Mouse (Mus musculus) urinary bladder, adult 2 months (tissue): Measurements from ENCODE around the gene Amdhd2. TPM values are rescaled to one million over a fixed set of nuclear protein-coding genes. Genes with fewer than 3 reads are reported as not detected.

Experiments
- DNase-seq: peaks from one replicate; pipeline ENCODE4 v3.0.0; 2022; ENCODE audit warnings: low spot score
- polyA plus RNA-seq: library from polyadenylated mRNA; depleted of rRNA; stranded (reverse); fragments of >200 nt; gene quantifications from 2 replicates; pipeline ENCODE4 v1.2.3, GENCODE M21; 2012; rRNA removed

Amdhd2 gene
- polyA plus RNA-seq: 24.7 and 29.2 TPM in 2 replicates

DNA sequence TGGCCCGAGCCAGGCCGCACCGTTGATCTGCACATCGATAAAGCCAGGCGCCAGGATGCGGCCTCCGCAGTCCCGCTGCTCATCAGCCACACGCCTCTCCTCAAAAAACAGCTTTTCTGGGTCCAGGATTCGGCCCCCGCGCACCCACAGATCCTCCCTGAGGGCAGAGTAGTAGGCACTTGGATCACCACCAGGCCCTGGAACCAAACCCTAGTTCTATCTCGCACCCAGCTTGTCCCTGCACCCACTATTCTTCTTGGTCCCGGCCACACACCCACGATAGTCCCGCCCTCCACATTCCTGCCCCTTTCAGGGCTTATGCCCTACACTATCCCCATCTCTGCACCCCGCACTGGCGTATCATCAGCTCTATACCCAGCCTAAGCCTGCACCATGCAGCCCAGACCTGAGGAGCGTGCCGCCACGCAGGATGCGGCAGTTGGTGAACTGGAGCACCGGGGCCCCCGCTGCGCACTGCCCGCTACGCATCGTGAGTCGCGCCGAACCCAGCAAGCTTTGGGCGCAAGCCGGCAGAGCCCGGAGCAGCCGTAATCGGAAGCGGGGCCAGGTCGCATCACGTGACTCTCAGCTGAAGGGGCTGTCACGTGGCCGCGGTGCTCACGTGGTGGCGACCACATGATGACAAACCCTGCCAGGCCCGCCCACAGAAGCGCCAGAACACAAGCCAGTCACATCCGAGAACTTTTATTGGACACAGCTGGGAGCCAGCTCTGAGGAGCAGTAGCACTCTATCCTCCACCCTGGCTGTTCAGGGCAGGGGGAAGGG lies at the start of gene Amdhd2:
Gene Amdhd2 (minus strand): TSS at position 591 of the 787 bp plus-strand sequence.
- DNase-seq: peak; percentile 97

DNA sequence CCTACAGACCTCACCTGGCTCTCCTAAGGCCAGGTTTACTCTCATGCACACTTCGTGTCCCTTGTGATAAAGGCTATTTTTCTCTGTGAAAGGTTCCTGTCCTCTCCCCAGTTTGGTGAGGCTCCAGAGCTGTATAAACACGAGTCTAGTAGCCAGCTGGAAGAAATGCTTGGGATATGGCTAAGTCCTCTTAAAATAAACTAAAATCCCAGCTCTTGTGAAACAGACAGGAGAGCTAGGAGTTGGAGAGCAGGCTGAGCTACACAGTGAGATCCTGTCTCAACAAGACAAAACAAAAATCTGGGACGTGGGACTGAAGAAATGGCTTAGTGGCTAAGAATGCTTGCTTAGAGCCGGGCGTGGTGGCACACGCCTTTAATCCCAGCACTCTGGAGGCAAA lies 49.6 kb upstream of the Amdhd2 start:
- DNase-seq: no peak

DNA sequence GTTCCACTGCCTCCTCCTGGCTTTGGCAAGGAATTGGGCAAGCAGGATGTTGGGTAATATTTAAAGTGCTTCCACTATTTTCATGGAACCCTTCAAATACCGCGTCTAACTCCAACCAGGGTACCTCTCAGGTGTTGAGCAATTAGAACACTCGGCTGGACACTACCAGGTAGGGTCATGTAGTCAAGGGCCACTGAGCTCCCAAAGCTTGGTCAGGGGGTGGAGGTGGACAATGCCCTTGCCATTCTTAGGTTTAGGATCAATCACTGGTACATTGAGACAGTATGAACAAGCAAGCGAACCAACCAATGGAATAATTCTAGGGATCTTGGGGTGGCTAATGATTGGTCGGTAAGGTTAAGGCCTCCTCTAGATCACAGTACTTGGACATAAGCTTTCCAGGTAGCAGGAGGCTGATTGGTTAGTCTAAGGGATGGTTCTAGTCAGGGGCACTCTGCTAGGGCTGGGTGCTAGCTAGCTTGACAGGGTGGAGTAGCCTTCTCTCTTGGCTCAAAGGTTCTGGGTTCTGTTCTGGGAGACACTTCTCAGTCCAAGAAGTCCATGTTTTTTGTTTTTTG lies 49.0 kb upstream of the Amdhd2 start:
- DNase-seq: no peak

DNA sequence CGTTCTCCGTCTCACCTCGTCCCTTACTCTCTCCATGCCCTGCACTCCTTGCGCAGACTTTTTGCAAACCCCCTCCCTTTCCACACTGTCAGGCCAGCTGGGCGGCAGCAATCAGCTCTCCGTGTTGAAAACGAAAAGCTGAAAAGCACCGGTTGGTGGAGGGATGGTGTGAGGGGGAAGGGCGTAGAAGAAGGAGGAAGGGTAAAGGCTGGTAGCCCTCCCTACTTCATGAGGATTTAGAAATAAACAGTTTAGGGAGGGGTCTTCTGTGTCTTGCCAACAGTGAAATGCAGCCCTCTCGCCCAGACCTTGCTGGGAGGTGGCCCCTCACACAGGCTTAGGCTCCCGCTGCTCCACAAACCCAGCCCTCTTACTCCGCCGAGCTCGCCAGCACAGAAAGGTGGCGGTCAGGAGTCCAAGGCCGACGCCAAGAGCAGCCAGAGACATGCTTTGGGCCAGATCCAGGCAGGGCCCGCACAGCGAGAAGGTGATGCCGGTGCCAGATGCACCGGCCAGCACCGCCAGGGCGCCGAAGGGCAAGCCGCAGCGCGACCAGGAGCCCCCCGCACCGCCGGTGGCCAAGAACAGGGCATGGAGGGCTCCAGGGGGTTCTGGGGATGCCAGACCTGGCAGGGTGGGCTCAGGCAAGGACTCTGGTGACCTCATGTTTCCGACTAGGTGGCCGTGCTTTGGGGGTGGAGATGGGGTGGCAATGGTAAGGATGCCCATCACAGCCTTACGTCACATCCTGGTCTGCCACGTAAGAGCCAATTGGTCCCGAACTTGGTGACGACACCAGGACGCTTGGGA lies 48.3 kb upstream of the Amdhd2 start:
- DNase-seq: no peak

DNA sequence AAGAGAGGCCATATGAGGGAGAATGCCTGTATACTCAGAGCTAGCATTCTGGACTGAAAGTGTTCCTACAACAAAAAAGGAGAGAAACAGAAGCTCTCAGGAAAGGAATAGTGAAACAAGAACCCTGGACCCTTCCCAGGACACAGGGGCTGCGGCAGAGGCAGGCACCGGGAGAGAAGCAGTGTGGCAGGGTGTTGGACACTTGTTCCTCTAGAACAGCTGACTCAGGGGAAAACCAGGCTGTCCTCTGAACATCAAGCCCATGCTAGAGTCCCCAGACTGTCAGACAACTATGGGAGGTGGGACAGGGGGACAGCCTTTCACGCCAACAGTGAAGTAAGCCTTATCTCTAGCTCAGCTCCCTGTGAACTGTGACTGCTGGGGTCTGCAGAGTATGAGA lies 47.0 kb upstream of the Amdhd2 start:
- no peak for DNase-seq

DNA sequence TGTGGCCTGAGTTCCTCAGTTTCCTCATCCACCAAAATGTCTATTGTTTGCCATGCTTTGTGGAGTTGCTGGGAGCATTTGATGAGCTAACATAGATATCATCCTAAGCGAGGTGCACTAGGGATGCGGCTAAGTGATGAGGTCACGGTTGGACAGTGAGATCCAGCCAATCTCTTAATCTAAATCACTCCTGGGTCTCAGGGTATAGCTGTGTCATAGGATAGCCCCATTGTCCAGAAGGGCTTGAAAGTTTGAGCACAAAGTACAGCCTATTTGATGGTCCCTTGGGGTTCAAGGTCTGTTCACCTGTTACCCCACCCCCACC lies 46.3 kb upstream of the Amdhd2 start:
- DNase-seq: no peak

DNA sequence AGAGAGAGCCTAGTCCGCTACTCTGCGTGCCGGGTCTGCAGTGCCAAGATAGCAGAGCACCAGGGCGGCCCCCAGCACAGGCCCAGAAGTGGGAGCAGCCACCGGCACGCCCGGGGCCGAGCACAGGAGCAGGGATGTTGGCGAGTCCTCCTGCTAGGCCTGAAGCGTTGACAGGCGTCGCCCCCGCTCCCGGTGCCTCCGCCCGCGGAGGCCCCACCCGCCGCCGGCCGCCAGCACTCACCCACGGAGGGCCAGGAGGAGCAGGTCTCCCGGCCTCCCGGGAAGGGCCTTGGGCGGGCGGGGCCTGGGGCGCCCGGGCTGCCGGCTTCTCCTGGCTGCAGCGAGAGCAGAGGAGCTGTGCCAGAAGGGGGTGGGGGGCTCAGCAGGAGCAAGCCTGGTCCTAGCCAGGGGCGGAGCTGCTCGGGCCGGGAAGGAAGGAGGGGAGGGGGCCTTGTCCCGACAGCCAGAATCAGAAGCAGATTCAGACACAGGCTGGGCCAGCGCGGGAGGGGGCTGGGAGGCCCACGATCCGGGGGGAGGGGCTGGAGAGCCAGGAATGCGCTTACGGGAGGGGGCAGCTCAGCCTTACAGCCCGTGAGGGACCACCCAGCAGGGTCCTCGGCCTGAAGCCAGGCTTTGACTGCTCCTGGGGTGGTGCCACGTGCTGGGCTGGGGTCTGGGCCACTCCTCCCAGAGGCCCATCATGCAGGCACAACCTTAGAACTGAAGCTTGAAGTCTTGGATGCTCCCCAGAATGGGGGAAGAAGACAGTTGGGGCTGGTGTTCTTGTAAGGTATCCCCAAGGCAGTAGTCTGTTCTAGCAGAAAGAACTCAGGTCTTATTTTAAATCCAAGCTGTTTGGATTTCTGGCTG lies 45.7 kb upstream of the Amdhd2 start, which contains the start of gene Ntn3:
Gene Ntn3 (minus strand): TSS at position 489 of the 873 bp plus-strand sequence.
- DNase-seq: peak; percentile 43

DNA sequence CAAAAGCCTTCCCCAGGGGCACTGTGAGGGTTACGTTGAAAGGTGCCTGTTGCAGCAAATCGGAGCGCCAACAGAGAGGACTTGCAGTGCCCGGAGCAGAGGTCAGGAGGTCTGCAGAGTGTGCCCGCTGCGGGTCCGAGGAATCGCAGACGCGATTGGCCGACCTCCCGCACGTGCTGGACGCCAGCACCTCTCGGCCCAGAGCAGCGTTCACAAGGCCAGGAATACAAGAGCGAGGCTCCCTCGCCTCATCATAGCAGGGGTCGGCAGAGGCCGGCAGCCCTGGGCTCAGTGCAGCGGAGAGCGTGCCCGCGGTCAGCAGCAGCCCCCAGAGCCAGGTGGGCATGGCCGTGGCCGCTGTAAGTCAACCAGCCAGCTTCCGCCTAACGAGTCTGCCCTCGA lies 45.1 kb upstream of the Amdhd2 start:
- DNase-seq: no peak

DNA sequence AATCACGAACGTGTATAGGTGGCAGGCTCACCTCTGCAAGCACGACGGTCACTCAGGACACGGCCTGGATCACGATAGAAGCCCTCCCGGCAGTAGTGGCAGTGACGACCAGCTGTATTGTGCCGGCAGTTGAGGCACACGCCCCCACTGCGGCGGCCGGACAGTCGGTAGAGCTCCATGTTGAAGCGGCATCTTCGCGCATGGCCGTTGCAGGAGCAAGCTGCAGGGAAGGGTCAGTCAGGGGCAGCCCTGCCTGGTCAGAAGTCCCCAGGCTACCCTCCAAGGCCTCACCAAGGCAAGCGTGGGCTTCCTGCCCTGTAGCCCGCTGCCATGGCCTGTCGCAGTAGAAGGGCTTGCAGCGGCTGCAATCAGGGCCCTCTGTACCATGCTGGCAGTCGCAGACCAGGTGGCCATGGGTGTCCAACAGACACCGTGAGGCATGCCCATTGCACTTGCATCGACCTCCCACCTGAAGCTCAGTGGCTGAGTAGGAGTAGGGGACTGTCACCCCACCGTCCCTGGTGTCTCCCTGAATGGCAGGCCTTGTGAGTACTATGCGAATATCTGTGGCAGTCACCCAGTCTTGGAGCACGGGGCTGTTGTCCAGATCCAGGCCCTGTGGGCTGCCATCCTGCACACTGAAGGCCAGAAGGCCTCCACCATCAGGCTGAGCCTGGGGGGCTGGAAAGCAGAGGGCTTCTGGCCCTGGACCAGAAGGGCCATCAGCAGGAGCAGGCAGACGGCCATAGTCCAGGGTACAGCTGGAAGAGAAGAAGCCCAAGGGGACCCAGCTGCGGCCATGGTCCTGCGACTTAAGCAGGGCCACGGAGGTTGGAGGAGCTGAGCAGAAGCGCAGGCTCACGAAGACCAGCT lies 44.4 kb upstream of the Amdhd2 start:
- no peak for DNase-seq

DNA sequence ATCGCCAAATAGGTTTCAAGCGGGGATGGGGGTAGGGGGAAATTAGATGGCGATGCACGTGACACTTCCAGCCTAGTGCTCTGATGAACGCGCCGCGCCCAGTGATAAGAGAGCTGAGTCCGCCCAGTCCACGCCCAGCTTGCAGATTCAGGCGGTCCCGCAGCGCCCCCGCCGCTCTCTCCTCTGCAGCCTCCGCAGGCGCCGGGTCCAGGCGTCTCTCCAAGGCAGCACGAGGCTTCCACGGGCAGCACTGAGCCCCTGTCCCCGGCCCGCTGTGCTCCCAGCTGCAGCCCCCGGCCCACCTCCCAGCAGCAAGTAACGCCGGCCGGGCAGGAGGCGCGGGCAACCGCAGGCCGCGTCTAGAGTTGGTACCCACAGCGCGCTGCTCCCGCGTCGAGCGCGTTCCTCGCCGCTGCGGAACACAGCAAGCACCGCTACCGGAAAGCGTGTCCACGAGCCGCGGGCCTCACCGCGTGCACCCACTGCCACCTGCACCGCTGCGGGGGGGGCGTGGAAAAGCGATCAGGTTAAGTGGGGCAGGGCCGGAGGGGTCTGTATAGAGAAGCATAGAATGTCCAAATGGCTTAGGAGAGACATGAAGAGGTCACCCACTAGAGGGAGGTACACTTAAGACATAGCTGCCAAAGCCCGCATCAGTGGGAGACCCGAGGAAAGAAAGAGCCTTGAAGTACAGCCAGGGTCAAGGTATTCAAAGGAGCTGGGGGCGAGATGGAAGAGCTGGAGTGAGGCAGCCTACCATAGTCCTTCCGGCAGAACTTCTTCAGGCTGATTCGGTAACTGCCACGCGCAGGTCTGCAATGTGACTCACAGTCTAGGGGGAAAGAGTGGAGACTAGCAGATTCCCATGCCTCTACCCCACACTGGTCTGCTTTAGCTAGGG lies 43.1 kb upstream of the Amdhd2 start:
- no peak for DNase-seq

DNA sequence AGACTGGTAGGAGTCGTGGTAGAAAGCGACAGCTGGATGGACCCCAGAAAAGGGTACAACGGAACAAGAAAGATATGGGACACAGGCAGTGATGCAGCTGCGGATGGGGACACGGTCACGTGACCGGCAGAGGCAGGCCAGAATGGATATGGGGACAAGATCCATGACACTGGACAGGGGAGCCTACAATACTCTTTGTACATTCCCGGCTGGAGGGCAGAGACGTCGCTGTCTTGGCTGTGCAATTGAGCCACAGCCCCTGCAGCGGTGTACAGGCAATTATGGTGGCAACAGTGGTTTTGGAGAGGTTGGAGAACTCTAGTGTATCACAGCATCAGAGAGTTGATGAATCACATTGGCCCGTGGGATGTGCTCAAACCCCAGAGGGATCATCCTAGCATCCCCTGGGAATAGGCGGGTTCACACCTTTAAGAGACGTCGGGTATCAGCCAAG lies 42.4 kb upstream of the Amdhd2 start:
- no peak for DNase-seq

DNA sequence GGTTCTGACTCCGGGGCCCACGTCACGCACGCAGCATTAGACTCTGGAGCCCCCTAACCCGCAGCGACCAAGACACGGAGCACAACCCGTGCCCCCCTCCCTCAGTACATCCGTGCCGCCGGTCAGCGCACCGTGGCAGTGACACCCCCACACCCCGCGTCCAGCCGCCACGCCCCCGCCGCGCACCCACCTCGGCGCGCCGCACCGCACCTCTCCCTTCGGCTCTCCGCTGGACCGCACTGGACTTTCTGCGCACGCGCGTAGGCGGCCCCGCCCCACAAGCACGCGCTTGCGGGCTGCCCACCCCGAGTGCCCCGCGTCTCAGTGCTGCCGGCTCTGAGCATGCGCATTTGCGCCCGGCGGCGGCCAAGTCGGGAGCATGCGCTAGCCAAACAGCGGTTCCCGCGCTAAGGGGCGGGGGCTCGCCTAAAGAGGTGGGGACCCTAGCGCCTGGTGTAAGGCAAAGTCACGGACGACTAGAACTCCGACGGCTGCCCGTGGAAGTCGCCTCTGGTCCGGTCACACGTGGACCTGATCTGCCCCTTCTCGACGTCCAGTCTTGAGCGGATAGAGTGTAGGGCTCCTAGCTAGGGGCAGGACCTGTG lies 41.8 kb upstream of the Amdhd2 start, which contains the start of gene Tbc1d24:
Gene Tbc1d24 (minus strand): TSS at position 279 of the 605 bp plus-strand sequence.
- peak; percentile 82 for DNase-seq

DNA sequence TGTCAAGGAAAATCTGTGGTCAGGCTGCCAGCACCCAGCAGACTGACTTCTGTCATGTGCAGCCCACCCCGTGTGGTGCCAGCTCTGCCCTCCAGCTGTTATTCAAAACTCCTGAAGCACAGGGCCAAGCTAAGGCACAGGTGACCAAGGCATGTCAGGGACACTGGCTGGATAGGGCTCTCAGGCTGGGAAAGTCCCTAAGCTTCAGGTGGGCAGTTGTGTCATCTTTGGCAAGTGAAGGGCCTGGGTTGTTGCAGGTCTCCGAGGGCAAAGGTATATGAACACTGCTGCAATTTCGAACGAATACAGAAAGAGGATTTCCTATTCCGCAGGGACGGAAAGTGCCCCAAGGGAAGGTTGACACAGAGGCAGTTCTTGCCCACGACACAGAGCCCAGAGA lies 41.3 kb upstream of the Amdhd2 start:
- DNase-seq: no peak

DNA sequence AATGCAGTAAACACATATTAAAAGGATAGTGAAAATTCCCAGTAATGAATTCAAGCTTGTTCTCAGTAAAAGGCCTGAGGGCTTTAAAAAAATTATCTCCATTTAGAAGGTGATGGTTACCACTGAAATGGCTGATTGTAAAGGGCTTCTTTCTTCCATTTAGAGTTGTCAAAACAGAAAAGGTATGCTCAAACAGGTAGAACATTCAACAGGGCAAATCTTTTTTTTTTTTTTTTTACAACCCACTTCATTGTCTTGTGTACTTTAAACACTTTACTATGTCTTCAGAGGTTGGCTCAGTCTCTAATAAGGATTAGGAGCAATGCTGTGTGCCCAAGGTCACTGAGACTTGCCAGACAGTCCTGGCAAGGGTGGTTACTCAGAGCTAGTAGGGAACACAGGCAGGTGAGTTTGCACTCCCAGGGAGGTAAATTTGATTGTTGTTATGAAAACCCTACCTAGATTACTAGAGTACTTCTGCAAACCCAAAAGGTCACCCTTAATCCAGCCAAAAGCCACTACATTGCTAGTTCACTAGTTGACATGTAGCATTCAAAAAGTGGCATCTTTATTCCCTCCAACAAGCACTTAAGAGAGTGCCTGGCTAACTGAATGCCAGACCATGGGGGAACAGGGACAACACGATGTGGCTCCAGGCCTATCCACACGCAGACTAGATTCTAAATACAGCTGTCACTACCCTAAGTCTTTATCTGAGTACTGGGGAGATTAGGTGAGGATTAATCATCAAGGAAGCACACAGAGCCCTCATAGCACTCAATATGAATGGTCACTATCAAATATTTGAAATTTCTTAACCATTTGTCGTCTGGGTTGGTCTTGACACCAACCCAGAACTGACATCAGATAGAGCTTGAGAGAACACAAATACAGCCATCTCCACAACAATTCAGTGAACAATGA lies 40.3 kb upstream of the Amdhd2 start:
- no peak for DNase-seq

DNA sequence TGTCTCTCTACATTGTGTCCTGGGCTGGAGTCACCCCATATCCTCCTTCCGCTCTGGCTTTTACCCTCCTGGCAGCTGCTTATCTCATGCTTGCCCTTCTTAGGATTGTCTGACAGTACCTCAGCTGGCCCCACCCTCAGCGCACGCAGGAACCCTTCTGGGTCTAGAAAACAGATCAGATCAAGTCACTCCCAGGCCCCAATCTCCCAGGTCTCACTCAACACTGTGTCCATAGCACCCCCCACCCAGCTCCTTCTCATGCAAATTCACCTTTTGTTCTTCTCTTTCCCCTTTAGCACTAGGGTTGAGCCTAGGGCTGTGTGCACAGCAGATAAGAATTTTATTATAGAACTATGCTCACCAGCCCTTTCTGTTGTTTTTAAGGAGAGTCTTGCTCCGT lies 39.5 kb upstream of the Amdhd2 start:
- no peak for DNase-seq

DNA sequence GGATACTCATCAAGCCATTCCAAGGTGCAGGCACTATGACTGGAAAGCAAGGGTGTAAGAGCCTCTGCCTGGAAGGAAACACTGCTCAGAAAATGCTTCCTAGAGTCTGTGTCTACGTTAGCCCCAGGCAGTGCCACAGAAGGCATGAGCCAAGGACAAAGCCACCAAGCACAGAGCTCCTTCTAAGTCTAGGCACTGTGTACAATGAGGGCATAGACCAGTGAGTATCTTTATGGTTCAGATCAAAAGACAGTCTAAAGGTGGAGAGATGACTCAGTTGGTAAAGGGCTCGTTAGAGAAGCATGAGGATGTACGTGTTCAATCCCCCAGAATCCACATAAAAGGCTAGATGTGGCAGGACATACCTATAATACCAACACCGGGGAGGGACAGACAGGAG lies 37.5 kb upstream of the Amdhd2 start:
- no peak for DNase-seq

DNA sequence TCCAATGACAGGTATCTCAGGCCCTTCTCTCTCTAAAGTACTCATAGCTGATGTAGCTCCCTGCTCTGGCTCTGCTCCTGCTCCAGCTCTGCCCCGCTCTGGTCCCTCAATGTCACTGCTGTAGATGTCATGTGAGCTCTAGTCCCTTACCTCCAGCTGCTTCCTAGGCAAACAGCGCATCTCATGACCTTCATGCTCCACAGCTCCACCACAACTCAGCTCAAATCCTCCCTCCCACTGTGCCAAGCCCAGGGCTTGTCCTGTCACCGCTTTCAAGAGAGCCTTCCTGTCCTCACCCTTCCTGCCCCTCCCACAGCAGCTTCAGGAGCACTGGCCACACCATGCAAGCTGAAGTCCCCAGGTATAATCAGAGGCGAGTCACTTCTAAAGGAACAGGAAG lies 36.2 kb upstream of the Amdhd2 start:
- DNase-seq: no peak

DNA sequence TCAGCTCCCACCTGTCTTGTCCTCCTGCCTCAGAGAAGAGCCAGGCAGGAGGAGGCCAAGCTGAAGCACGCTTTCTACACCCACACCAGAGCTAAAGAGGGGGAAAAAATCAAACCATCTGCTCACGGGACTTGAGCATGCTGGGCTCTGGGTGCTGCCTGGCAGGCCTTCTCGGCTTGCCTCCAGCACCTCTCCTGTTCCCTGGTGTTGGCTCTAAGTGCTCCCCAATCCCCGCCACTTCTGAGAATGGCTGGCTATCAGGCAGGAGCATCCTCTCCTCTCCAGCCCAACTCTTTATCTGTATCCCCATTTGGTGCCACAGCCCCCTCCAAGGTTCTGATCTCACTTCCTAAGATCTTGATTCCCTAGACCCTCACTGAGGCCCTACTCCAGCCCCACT lies 35.7 kb upstream of the Amdhd2 start:
- DNase-seq: no peak
